Mouse (Mus musculus): Measurements from ENCODE around the gene Pidd1. TPM values are rescaled to one million over a fixed set of nuclear protein-coding genes. Genes with fewer than 3 reads are reported as not detected.

Pidd1 gene
- polyA plus RNA-seq, 1 experiment = 5.6 TPM

DNA sequence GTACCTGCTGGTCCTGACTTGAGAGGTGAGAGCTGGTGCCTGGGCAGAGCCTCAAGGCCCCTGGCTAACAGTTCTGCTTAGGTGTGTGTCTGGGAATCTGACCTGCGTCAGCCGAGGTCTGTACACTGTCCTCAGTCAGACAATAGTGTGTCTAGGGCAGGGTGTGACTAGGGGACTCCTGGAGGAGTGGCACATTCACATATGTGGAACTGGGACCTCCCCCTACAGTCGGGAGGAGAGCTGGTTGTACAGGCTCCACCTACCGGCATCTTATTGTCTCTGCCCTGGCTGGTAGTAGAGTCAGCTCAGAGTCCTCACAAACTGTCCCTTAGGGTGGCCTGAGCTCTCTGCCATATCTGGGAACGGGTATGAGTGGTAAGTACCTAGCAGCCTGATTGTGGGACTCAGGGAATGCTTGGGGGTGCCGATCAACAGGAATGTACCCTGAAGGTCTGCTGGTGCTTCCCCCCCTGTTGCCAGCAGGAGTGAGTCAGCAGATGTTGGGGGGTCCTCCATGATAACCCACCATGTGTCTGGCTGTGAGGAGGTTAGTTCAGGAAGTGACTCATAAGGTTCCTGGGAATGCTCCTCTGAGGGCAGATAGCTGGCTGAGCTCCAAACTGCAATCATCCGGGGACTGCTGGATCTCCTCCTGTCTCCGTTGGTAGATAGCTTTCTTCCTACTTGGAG is 24.8 kb upstream of the Pidd1 start:
- Histone ChIP-seq H3K4me1 (ENCODE audit: control insufficient read depth) (peaks cover 71% of the 10 kb centered on the region), H3K36me3 (ENCODE audit: control insufficient read depth) (peaks cover 49% of the 10 kb centered on the region), H3K9me3 (ENCODE audit: control insufficient read depth, low read length) (peaks cover 9% of the 10 kb centered on the region; the same call in 1 of the 2 replicates), H3K4me3 (replicated peaks) (peak overlapping the region; percentile 69), H3K27me3 (ENCODE audit: control insufficient read depth) (peaks cover 32% of the 10 kb centered on the region)
- TF ChIP-seq GATA1 (IDR thresholded peaks at IDR 0.05; ENCODE audit: low read length) = no peak
- TF ChIP-seq TAL1 (IDR thresholded peaks at IDR 0.05; ENCODE audit: low read length) = no peak

DNA sequence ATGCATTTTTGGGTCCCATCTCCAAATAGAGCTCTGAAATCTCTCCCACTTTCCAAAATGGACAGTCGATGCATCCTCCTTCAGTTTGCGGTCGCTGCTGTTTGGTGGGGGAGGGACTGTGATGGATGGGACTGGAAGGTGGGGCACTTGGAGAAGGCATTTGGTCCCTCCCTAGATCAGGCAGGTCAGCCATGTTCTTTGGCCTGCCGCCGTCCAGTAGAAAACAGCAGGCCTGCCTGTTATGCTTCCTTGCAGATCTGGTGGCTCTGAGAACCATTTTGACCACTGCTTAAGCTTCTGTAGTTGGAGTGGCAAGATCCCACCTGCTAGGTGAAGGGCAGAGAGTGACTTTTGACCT is 24.3 kb upstream of the Pidd1 start:
- Histone ChIP-seq H3K4me3 (replicated peaks) (peak overlapping the region; percentile 69), H3K9me3 (ENCODE audit: control insufficient read depth, low read length) (peaks cover 9% of the 10 kb centered on the region; the same call in 1 of the 2 replicates), H3K4me1 (ENCODE audit: control insufficient read depth) (peaks cover 66% of the 10 kb centered on the region), H3K36me3 (ENCODE audit: control insufficient read depth) (peaks cover 44% of the 10 kb centered on the region), H3K27me3 (ENCODE audit: control insufficient read depth) (peaks cover 38% of the 10 kb centered on the region)
- TF ChIP-seq TAL1 (IDR thresholded peaks at IDR 0.05; ENCODE audit: low read length) (no peak), GATA1 (IDR thresholded peaks at IDR 0.05; ENCODE audit: low read length) (no peak)

DNA sequence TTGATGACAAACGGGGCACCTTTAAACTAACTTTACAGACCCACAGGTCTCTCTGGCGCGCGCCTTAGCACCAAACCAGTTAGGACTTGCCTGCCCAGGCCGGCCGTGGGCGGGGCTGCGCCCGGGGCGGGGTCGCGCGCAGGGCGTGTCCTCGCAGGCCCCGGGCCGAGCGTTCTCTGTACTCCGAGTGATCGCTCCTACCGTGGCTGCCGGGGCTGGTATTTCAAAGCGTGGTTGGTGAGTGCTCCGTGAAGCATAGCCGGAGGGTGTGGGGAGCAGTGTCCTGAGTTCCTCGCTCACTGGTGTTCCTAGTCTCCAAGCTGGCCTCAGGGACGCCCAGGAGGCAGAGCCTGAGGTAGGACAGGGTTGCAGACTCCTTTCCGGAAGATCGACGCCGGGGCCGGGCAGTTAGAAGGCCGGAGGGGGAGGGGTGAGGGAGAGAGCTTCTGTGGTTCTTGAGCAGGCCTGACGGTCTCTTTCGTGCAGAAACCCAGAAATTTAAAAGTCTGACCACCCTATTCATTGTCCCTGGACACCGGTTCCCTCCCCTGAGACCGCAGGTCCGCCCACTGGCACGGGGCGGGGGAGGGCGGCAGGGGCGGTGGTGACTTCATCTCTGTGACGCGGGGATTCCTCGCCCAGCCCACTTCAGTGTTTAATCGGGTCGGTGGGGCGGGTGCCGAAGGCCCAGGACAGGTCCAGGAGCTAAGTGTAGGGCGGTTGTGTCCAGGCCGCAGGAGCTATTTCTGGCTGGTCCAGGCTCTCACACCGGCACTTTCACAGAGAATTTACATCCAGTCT is 23.6 kb upstream of the Pidd1 start, which contains the start of gene Cd151:
TSS of gene Cd151 (plus strand) at position 163 of the 801 bp plus-strand sequence.
- Histone ChIP-seq H3K36me3 (ENCODE audit: control insufficient read depth) (peaks cover 37% of the 10 kb centered on the region), H3K27me3 (ENCODE audit: control insufficient read depth) (peaks cover 45% of the 10 kb centered on the region), H3K4me1 (ENCODE audit: control insufficient read depth) (peaks cover 62% of the 10 kb centered on the region), H3K4me3 (replicated peaks) (peak within 1 kb of the TSS; percentile 69), H3K9me3 (ENCODE audit: control insufficient read depth, low read length) (peaks cover 9% of the 10 kb centered on the region; the same call in 1 of the 2 replicates)
- TF ChIP-seq TAL1 (IDR thresholded peaks at IDR 0.05; ENCODE audit: low read length) (no peak), GATA1 (IDR thresholded peaks at IDR 0.05; ENCODE audit: low read length) (no peak)

DNA sequence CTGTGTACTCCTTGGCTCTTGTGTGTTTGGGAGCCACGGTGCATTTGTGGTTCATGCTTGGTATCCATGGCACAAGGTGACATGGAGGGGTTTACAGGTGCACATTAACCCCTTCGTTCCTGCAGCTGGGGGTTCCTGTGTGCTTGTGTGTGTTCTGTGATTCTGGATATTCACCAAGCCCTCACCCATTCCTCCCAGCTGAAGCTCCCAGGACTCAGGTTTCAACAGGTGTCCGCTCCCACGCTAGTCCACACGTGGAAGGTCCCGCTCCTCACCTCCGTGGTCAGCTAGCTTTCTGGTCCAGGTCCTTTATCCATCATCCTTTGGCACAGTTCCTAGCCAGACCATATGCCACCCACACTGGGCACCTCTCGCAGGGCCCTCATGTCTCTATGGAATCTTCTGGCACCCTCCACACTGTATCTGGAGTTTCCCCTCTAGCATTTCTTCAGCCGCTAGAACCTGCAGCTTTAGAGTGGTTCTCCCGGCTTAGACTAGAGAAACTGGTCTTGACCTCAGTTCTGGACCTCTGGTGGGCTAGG is 22.9 kb upstream of the Pidd1 start:
- H3K4me3 ChIP-seq (replicated peaks) = peak overlapping the region; percentile 69
- TF ChIP-seq GATA1 (IDR thresholded peaks at IDR 0.05; ENCODE audit: low read length) (no peak), TAL1 (IDR thresholded peaks at IDR 0.05; ENCODE audit: low read length) (no peak)
- peaks cover 59% of the 10 kb centered on the region for H3K4me1 ChIP-seq (ENCODE audit: control insufficient read depth)
- peaks cover 13% of the 10 kb centered on the region; the same call in 1 of the 2 replicates for H3K9me3 ChIP-seq (ENCODE audit: control insufficient read depth, low read length)
- H3K36me3 ChIP-seq (ENCODE audit: control insufficient read depth) = peaks cover 31% of the 10 kb centered on the region
- peaks cover 52% of the 10 kb centered on the region for H3K27me3 ChIP-seq (ENCODE audit: control insufficient read depth)

DNA sequence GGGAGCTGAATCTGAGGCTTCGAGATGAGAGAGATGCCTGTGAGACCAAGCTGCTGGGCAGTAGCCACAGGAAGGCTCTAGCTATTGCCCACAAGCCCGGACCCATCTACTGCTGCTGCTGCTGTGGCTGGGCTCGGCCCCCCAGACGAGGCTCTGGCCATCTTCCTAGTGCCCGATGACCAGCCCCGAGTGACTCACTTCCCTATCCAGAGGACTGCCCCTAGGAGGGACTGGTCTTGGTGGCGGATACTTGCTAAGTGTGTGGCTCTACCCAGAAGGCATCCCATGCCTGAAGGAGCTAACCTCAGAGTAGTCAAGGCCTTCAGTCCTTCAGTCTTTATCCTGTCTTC is 22.2 kb upstream of the Pidd1 start:
- Histone ChIP-seq H3K4me1 (ENCODE audit: control insufficient read depth) (peaks cover 57% of the 10 kb centered on the region), H3K36me3 (ENCODE audit: control insufficient read depth) (peaks cover 25% of the 10 kb centered on the region), H3K27me3 (ENCODE audit: control insufficient read depth) (peaks cover 59% of the 10 kb centered on the region), H3K9me3 (ENCODE audit: control insufficient read depth, low read length) (peaks cover 16% of the 10 kb centered on the region; the same call in 1 of the 2 replicates), H3K4me3 (replicated peaks) (no peak overlapping the region)
- TF ChIP-seq GATA1 (IDR thresholded peaks at IDR 0.05; ENCODE audit: low read length) = no peak
- TF ChIP-seq TAL1 (IDR thresholded peaks at IDR 0.05; ENCODE audit: low read length) = no peak

DNA sequence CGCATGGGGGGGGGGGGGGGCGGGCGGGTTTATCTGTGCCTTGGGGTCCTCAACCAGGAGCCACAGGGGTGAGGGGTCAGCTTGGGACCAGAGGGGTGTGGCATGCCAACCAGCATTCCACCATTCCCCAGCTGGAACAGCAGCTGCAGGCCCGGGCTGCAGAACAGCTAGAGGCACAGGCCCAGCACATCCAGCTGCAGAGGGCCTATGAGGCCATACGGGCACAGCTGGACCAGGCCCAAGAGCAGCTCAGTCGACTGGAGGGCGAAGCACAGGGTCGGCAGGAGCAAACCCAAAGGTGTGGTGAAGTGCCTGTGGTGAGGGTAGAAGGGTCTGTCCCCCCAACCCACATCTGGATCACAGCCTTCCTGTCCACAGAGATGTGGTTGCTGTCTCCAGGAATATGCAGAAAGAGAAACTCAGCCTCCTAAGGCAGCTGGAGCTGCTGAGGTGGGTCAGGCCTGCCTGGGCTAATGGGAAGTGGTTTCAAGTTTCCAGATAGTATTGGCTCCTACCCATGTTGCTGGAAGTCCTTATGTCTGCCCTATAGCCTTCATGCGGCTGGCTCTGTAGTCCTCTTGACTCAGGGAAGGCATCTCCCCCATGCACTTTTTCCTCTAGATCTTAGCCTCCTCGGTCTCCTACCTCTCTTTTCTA is 21.7 kb upstream of the Pidd1 start:
- no peak overlapping the region for H3K4me3 ChIP-seq (replicated peaks)
- H3K27me3 ChIP-seq (ENCODE audit: control insufficient read depth) = peaks cover 64% of the 10 kb centered on the region
- peaks cover 16% of the 10 kb centered on the region; the same call in 1 of the 2 replicates for H3K9me3 ChIP-seq (ENCODE audit: control insufficient read depth, low read length)
- peaks cover 56% of the 10 kb centered on the region for H3K4me1 ChIP-seq (ENCODE audit: control insufficient read depth)
- peaks cover 20% of the 10 kb centered on the region for H3K36me3 ChIP-seq (ENCODE audit: control insufficient read depth)
- no peak for TF ChIP-seq TAL1 (IDR thresholded peaks at IDR 0.05; ENCODE audit: low read length)
- TF ChIP-seq GATA1 (IDR thresholded peaks at IDR 0.05; ENCODE audit: low read length) = no peak

DNA sequence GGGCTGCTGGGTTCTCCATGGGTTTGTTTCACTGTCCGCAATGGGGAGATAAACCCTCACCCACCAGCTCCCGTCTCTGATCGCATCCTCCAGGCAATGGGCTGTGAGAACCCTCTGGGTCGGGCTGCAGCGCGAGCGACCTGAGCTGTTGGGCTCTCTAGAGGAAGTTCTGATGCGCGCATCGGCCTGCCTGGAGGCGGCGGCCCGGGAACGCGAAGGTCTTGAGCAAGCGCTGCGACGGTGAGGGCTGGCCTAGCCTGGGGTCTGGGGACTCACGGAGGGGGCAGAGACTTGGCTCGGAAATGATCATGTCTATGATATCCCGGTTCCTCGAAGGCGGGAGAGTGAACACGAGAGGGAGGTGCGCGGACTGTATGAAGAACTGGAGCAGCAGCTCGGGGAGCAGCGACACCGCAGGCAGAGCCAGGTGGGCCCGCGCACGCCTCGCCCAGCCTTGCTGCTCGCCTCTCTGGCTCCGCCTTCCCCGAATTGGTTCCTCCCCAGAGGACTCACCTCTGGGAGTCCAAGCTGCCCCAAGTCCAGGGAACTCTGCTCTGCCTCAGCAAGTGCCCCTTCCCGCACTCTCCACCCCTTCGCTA is 20.9 kb upstream of the Pidd1 start:
- H3K36me3 ChIP-seq (ENCODE audit: control insufficient read depth) = peaks cover 12% of the 10 kb centered on the region
- no peak overlapping the region for H3K4me3 ChIP-seq (replicated peaks)
- TF ChIP-seq GATA1 (IDR thresholded peaks at IDR 0.05; ENCODE audit: low read length) = no peak
- no peak for TF ChIP-seq TAL1 (IDR thresholded peaks at IDR 0.05; ENCODE audit: low read length)
- peaks cover 16% of the 10 kb centered on the region; the same call in 1 of the 2 replicates for H3K9me3 ChIP-seq (ENCODE audit: control insufficient read depth, low read length)
- H3K27me3 ChIP-seq (ENCODE audit: control insufficient read depth) = peaks cover 72% of the 10 kb centered on the region
- H3K4me1 ChIP-seq (ENCODE audit: control insufficient read depth) = peaks cover 48% of the 10 kb centered on the region

DNA sequence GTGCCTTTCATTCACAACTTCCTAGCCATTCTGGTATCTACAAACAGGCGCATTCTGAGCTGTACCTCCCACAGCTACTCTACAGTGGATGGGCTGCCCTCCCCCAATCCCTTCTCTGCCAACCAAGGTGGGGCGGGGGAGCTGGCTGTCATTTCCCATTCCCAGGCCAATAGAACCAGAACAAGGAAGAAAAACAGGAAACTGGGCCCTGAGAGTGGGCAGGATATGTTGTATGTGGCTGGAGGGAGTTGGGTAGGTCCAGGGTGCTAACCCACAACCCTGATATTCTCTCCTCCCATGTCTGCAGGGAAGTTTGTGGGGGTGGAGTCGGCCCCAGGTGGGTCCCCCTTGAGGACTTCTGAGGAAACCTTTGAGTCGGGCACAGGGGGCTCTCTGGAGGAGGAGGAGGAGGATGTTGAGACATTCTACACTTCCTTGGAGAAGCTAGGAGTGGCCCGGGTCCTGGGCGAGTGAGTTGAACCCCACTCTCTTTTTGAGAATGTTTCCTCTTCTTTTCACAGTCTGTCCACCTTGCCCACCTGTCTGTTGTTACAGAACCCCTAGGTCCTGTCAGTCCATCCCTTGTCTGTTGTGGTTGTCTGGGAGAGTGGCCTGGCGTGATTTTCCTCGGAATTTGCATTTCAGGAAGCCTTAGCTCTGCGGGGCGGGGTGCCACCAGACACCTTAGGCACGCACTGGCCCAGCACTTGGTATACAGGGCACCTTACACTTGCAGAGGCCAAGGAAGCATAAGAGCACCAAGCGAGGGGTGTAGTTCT is 20.2 kb upstream of the Pidd1 start:
- Histone ChIP-seq H3K27me3 (ENCODE audit: control insufficient read depth) (peaks cover 79% of the 10 kb centered on the region), H3K4me3 (replicated peaks) (no peak overlapping the region), H3K4me1 (ENCODE audit: control insufficient read depth) (peaks cover 41% of the 10 kb centered on the region)

More for the DNA sequence above, 20.2 kb upstream of the Pidd1 start:
- TF ChIP-seq GATA1 (IDR thresholded peaks at IDR 0.05; ENCODE audit: low read length) (no peak), TAL1 (IDR thresholded peaks at IDR 0.05; ENCODE audit: low read length) (no peak)
- peaks cover 12% of the 10 kb centered on the region for H3K36me3 ChIP-seq (ENCODE audit: control insufficient read depth)
- H3K9me3 ChIP-seq (ENCODE audit: control insufficient read depth, low read length) = peaks cover 16% of the 10 kb centered on the region; the same call in 1 of the 2 replicates

Measured in erythroblast, embryonic 14.5 days (primary cell).